Mouse (Mus musculus) hindbrain, embryonic 14.5 days (tissue): ENCODE measurements at regions not wholly inside any gene's neighbourhood (a gene's known extent, or its start where the extent isn't known, plus 50 kb on each side); places are given as distances from the start of the nearest gene placed in this dataset.

Source experiments
- ATAC-seq: fragments of 200-750 bp; cut with Nextera tagmentation; 2 replicates; pipeline ENCODE4 v1.8.0; 2017; ENCODE audit warnings: moderate number of reproducible peaks, mild to moderate bottlenecking, moderate TSS enrichment, moderate library complexity; ENCODE audit not compliant: low FRiP score
- DNase-seq: peaks from one replicate; pipeline ENCODE4 v3.0.0-alpha.2; 2015; ENCODE audit warnings: low spot score
- H3K27ac ChIP-seq: fragments of 300-500 bp; sonication (generic); 2 replicates; pipeline ENCODE4 v1.5.1; 2014; ENCODE audit warnings: mild to moderate bottlenecking, moderate library complexity
- H3K27me3 ChIP-seq: fragments of 300-500 bp; sonication (generic); 2 replicates; pipeline ENCODE4 v1.6.1; 2014; ENCODE audit warnings: mild to moderate bottlenecking, low read length, mixed read lengths; ENCODE audit not compliant: control insufficient read depth, insufficient read depth
- H3K36me3 ChIP-seq: fragments of 300-500 bp; sonication (generic); replicated peaks from 2 replicates; pipeline ENCODE4 v1.6.1; 2014; ENCODE audit not compliant: control insufficient read depth, insufficient read depth
- H3K4me1 ChIP-seq: fragments of 300-500 bp; sonication (generic); replicated peaks from 2 replicates; pipeline ENCODE4 v1.6.1; 2014; ENCODE audit warnings: antibody characterized with exemption, low read length, mixed read lengths; ENCODE audit not compliant: control insufficient read depth, insufficient read depth
- H3K4me2 ChIP-seq: fragments of 300-500 bp; sonication (generic); replicated peaks from 2 replicates; pipeline ENCODE4 v1.6.1; 2014; ENCODE audit warnings: mild to moderate bottlenecking, moderate library complexity
- H3K4me3 ChIP-seq: fragments of 300-500 bp; sonication (generic); replicated peaks from 2 replicates; pipeline ENCODE4 v1.5.1; 2014; ENCODE audit warnings: mild to moderate bottlenecking, low read length
- H3K9ac ChIP-seq: fragments of 300-500 bp; sonication (generic); 2 replicates; pipeline ENCODE4 v1.6.1; 2014
- H3K9me3 ChIP-seq: fragments of 300-500 bp; sonication (generic); 2 replicates; pipeline ENCODE4 v1.6.1; 2016; ENCODE audit warnings: low read length; ENCODE audit not compliant: control insufficient read depth
- WGBS: fragments of 180-500 bp; shearing (Covaris S2); extraction: QIAGEN DNeasy Blood & Tissue Kit; methylation state at CpG from one replicate; pipeline ENCODE4 v1.1.7; 2014; 5-methylcytosine and 5-hydroxymethylcytosine counted together

DNA sequence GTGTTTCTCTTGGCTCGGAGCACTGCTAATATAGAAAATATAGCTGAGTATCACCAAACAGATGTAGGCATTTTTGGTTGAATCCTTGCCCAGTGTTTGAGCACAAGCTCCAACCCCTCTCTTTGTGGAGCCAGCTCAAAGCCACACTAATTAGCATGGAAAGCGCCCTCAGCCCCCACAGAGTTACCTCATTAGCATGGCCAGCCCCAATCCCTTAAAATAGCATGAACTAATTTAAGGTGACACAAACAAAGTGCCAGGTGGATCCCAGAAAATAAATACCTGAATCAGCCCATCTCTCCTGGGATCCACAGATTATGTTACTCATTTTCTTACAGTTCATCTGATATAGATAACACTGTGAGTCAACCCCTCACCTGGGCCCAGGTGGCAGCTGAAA, 79.7 kb upstream of the Ankrd50 start:
- no peak overlapping the region for H3K9ac ChIP-seq
- 17% methylated on average over 2 of the region's 2 CpGs for WGBS
- ATAC-seq (no peak), DNase-seq (no peak)
- H3K4me3 ChIP-seq, result no peak overlapping the region
- peaks cover 24% of the 10 kb centered on the region for H3K4me1 ChIP-seq
- H3K36me3 ChIP-seq, result no peaks in the 10 kb centered on the region
- H3K27me3 ChIP-seq, result no peaks in the 10 kb centered on the region
- no peaks in the 10 kb centered on the region for H3K9me3 ChIP-seq
- H3K4me2 ChIP-seq, result no peak overlapping the region
- no peak overlapping the region for H3K27ac ChIP-seq

DNA sequence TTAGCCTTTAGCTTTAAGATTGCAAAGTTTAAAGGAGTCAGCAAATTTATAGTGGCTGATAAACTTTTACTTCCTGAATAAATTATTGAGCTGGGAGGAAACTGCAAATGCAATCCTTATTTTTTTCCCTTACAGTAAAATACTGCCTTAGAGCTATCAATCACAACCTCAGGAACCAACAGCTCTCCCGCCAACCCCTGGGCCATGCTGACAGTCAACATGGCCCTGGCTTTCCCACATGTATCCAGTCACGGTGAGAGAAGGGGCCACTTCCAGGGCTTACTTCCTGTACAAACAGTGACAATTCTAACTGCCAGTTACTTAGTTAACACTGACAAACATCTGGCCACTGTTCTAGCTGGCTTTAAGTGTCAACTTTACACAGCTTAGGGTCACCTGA, 76.5 kb upstream of the Ankrd50 start:
- H3K4me1 ChIP-seq, result peaks cover 11% of the 10 kb centered on the region; the same call in 1 of the 2 replicates
- no peak overlapping the region for H3K9ac ChIP-seq
- H3K27me3 ChIP-seq, result no peaks in the 10 kb centered on the region
- ATAC-seq (no peak), DNase-seq (no peak)
- H3K36me3 ChIP-seq, result no peaks in the 10 kb centered on the region
- WGBS, result 89% methylated on average over 2 of the region's 2 CpGs
- H3K27ac ChIP-seq, result no peak overlapping the region
- no peak overlapping the region for H3K4me3 ChIP-seq
- H3K9me3 ChIP-seq, result no peaks in the 10 kb centered on the region
- H3K4me2 ChIP-seq, result no peak overlapping the region

DNA sequence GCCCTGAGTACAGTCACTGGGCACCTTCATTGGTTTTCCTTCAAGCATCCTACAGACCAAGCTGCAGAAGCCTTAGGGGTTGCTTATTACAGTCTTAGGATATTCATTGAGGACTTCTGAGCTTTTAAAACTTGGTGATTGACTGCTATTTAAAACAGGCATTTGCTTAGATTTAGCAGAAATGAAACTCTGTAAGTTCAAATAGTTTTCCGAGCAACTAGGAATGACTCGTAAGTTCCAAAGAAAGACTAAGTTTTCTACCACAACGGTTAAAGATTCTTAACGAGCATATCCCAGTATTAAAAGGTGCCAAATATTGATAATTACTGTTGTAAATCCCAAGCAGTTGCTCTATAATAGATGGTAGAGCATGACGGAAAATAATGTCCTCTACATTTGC, 71.3 kb upstream of the Ankrd50 start:
- ATAC-seq, result no peak
- peaks cover 6% of the 10 kb centered on the region; the same call in 1 of the 2 replicates for H3K4me1 ChIP-seq

DNA sequence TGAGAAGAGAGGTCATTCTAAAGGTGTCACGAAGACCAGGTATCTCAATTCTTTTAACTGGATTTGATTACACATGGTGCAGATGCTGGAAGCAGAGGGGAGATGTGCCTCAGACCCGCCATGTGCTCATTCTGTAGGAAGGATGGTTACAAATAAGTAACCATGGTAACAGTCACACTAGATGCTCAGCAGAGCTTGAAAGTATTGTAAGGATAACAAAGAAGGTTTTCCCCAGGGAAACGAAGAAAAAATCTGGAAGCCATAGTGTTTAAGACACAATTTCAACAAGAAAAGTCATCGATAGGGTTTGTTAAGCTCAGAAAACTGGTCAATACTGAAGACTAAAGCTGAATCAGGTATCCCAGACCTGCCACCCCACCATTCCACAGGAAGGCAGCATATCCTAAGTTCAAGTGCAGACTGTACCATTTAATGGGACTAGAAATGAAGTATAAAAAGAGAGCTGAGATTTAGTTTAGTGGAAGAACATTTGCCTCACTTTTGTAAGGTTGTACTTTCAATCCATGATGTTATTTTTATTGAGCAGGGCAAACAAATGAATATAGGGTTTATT, 68.9 kb upstream of the Ankrd50 start:
- 13% methylated on average over 4 of the region's 4 CpGs for WGBS

More for the DNA sequence above, 71.3 kb upstream of the Ankrd50 start:
- no peak overlapping the region for H3K9ac ChIP-seq
- no peak overlapping the region for H3K4me3 ChIP-seq
- H3K36me3 ChIP-seq, result no peaks in the 10 kb centered on the region
- H3K27ac ChIP-seq, result no peak overlapping the region
- WGBS, result 96% methylated on average over 5 of the region's 5 CpGs
- no peaks in the 10 kb centered on the region for H3K27me3 ChIP-seq
- DNase-seq, result no peak
- H3K9me3 ChIP-seq, result no peaks in the 10 kb centered on the region
- H3K4me2 ChIP-seq, result no peak overlapping the region

DNA sequence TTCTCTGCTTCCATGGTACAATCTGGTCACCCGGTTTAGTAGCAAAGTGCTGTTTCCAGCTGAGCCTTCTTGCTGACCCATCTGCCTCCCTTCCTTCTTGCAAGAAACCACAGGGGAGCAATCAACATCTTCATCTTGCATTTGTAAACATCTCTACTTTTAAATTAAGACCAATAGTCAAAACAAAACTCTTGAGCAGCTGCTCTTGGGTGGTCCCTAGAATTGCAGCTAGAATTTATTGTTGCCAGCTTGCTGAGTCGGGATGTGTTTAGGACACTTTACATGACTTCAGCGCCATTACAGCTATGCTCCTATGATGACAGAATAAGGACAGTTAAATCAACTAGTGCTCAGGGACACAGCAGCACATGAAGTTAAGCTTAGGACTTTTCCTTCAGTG, 62.4 kb upstream of the Ankrd50 start:
- ATAC-seq, result no peak
- Histone ChIP-seq H3K27me3 (no peaks in the 10 kb centered on the region), H3K27ac (no peak overlapping the region), H3K4me3 (no peak overlapping the region), H3K9ac (no peak overlapping the region), H3K9me3 (no peaks in the 10 kb centered on the region), H3K4me2 (no peak overlapping the region), H3K36me3 (no peaks in the 10 kb centered on the region), H3K4me1 (no peaks in the 10 kb centered on the region)
- WGBS, result 78% methylated on average over 3 of the region's 3 CpGs
- DNase-seq, result no peak

More for the DNA sequence above, 68.9 kb upstream of the Ankrd50 start:
- Histone ChIP-seq H3K4me1 (peaks cover 6% of the 10 kb centered on the region; the same call in 1 of the 2 replicates), H3K4me2 (no peak overlapping the region), H3K9ac (no peak overlapping the region), H3K4me3 (no peak overlapping the region), H3K27me3 (no peaks in the 10 kb centered on the region), H3K9me3 (no peaks in the 10 kb centered on the region), H3K36me3 (no peaks in the 10 kb centered on the region), H3K27ac (peak overlapping the region; percentile 68)
- ATAC-seq, result peak; percentile 87
- DNase-seq, result peak; percentile 50

- Histone ChIP-seq H3K4me1 (no peaks in the 10 kb centered on the region), H3K4me3 (no peak overlapping the region), H3K27ac (no peak overlapping the region), H3K9me3 (no peaks in the 10 kb centered on the region), H3K36me3 (no peaks in the 10 kb centered on the region), H3K27me3 (no peaks in the 10 kb centered on the region), H3K9ac (no peak overlapping the region), H3K4me2 (no peak overlapping the region)
- DNase-seq (no peak), ATAC-seq (no peak)
- 85% methylated on average over 3 of the region's 3 CpGs for WGBS
These were observed 60.9 kb upstream of the Ankrd50 start for GRCm38 (mm10) chr3:38545501-38545896.

- no peak overlapping the region for H3K4me3 ChIP-seq
- H3K27ac ChIP-seq, result no peak overlapping the region
- no peak overlapping the region for H3K9ac ChIP-seq
- no peak for DNase-seq
- no peak for ATAC-seq
- no peaks in the 10 kb centered on the region for H3K9me3 ChIP-seq
- no peaks in the 10 kb centered on the region for H3K27me3 ChIP-seq
- no peak overlapping the region for H3K4me2 ChIP-seq
- 90% methylated on average over 4 of the region's 4 CpGs for WGBS
- no peaks in the 10 kb centered on the region for H3K4me1 ChIP-seq
- no peaks in the 10 kb centered on the region for H3K36me3 ChIP-seq
These were observed 60.3 kb upstream of the Ankrd50 start for GRCm38 (mm10) chr3:38544718-38545500.

DNA sequence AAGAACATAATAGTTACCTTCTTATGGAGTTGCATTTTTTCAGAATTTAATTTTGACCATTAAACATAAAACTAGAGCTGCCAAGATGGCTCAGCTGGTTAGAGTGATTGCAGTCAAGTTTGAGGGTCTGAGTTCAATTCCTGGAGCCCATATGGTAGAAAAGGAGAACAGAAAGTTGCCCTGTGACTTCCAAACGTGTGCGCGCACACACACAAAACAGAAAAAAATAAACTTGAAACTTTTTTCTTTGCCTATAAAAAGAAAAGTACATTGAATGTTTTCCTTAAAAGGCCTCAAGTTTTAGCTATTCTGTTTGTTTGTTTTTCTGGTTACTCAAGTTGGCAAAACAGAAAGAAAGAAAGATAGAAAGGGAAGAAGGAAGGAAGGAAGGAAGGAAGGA, 59.2 kb upstream of the Ankrd50 start:
- DNase-seq (no peak), ATAC-seq (no peak)
- 94% methylated on average over 3 of the region's 3 CpGs for WGBS
- Histone ChIP-seq H3K9ac (no peak overlapping the region), H3K4me1 (no peaks in the 10 kb centered on the region), H3K9me3 (no peaks in the 10 kb centered on the region), H3K4me2 (no peak overlapping the region), H3K27ac (no peak overlapping the region), H3K36me3 (no peaks in the 10 kb centered on the region), H3K27me3 (no peaks in the 10 kb centered on the region), H3K4me3 (no peak overlapping the region)

DNA sequence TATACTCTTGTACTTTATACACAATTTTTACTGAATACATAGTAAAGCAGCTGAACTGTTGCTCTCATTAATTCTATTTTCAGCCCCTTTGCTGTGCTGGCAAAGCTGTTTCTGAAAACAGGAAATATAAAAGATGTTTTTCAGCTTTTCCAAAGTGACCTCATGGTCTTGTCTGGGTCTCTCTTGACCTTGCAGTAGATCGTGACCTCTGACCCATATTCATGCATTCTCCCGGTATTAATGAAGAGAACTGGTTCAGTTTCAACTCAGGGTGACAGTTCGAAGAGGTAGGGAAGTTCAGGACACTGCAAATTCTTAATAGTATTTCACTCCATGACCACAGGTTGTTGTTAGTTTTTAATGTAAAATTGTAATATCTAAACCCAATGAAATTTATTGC, 56.7 kb upstream of the Ankrd50 start:
- ATAC-seq (no peak), DNase-seq (no peak)
- Histone ChIP-seq H3K36me3 (no peaks in the 10 kb centered on the region), H3K27ac (no peak overlapping the region), H3K9ac (no peak overlapping the region), H3K27me3 (no peaks in the 10 kb centered on the region), H3K9me3 (no peaks in the 10 kb centered on the region), H3K4me1 (no peaks in the 10 kb centered on the region), H3K4me2 (no peak overlapping the region), H3K4me3 (no peak overlapping the region)
- 77% methylated on average over 3 of the region's 3 CpGs for WGBS
